11 mouse cellular contexts compared by ENCODE assay signal in genomic region chr7:16466565-16466964, GRCm38 (mm10). TPM values are rescaled to one million over a fixed set of nuclear protein-coding genes. Genes with fewer than 3 reads are reported as not detected.
DNase-seq lines count a peak whose midpoint lies in the region; ATAC-seq and TF ChIP-seq lines count a peak whose summit lies in the region.
"Had no signal": no experiment of that assay in that cellular context is flagged by ENCODE, and none has a peak within 500 bp of the region (broad histone marks: within the 10 kb centered on the region; RNA-seq: fewer than 3 reads in every experiment).

No protein-coding gene starts in this region.

- no peak for ATAC-seq in liver, embryonic 11.5 days (replicated peaks; ENCODE audit: low FRiP score)
- ATAC-seq: forebrain, embryonic 14.5 days had no signal

- TF ChIP-seq POLR2A in liver, adult 2 months (IDR thresholded peaks at IDR 0.05; ENCODE audit: extremely low read depth, insufficient read depth, low read length): no peak
- no peak for TF ChIP-seq POLR2A in brain, embryonic 14.5 days (IDR thresholded peaks at IDR 0.05; ENCODE audit: borderline replicate concordance, extremely low read depth, insufficient read depth, insufficient read length, poor library complexity, severe bottlenecking)

- 69% methylated on average over 4 of the region's 4 CpGs for WGBS in liver, adult 2 months
- 48% methylated on average over 4 of the region's 4 CpGs for WGBS in liver, embryonic 11.5 days

- H3K9me3 ChIP-seq in liver, embryonic 11.5 days (ENCODE audit: control insufficient read depth, low read length): no peaks in the 10 kb centered on the region
- no peaks in the 10 kb centered on the region for H3K9me3 ChIP-seq in ES-E14 (ENCODE audit: control insufficient read depth, insufficient read depth, low read depth, low read length)

- no peaks in the 10 kb centered on the region for H3K36me3 ChIP-seq in liver, adult 2 months (ENCODE audit: control insufficient read depth, insufficient read depth, low read length)
- no peaks in the 10 kb centered on the region for H3K36me3 ChIP-seq in liver, embryonic 11.5 days (ENCODE audit: control insufficient read depth, insufficient read depth, low read length)
- no peaks in the 10 kb centered on the region for H3K36me3 ChIP-seq in ES-E14 (ENCODE audit: control insufficient read depth, insufficient read depth, low read length, poor library complexity, severe bottlenecking)

- H3K27me3 ChIP-seq in liver, adult 2 months (ENCODE audit: control insufficient read depth, insufficient read depth, low read length): no peaks in the 10 kb centered on the region
- H3K27me3 ChIP-seq in liver, embryonic 11.5 days (replicated peaks; ENCODE audit: control insufficient read depth, insufficient read depth, low read length): peaks cover 18% of the 10 kb centered on the region

- no peak overlapping the region for H3K4me2 ChIP-seq in liver, embryonic 11.5 days

- in situ Hi-C loops in ES-E14 (cut with MboI; ENCODE audit: low sequenced_read_pairs in 2 of 2, unreplicated experiment in 2 of 2): no loop called here

- H3K4me3 ChIP-seq in liver, adult 2 months (ENCODE audit: insufficient read depth, low read depth, low read length): no peak overlapping the region
- H3K4me3 ChIP-seq in liver, embryonic 11.5 days (ENCODE audit: low read depth, low read length): no peak overlapping the region
- no peak overlapping the region for H3K4me3 ChIP-seq in ES-E14 (ENCODE audit: insufficient read depth in 1 of 2, low read depth in 1 of 2, low read length in 2 of 2, poor library complexity in 1 of 2, severe bottlenecking in 1 of 2)

- peak; percentile 36; the same call in 1 of the 2 replicates for TF ChIP-seq CTCF in liver, adult 2 months (IDR thresholded peaks at IDR 0.05; ENCODE audit: low read depth, low read length)
- TF ChIP-seq CTCF in brain, embryonic 14.5 days (IDR thresholded peaks at IDR 0.05; ENCODE audit: borderline replicate concordance, extremely low read depth, insufficient read depth, insufficient read length): peak; percentile 19; the same call in 1 of the 2 replicates

- peak; percentile 31 for DNase-seq in liver, adult 2 months (ENCODE audit: extremely low read depth, low read depth, low spot score)
- no peak for DNase-seq in liver, embryonic 11.5 days (ENCODE audit: low spot score)
- DNase-seq in ES-E14 (ENCODE audit: low read depth, low spot score): peak; percentile 73
- peak; percentile 20 for DNase-seq in brain, embryonic 14.5 days (ENCODE audit: low read depth)
- peak; percentile 62 for DNase-seq in mesoderm, embryonic 11.5 days (ENCODE audit: low read depth, low spot score)
- no peak for DNase-seq in adrenal gland, postnatal 10 days
- no peak for DNase-seq in right cerebral cortex, postnatal 14 days
- DNase-seq in cerebellum, postnatal 25 days: no peak
- DNase-seq: cerebellum, adult 18-20 months; kidney, adult 18-20 months had no signal

- no peaks in the 10 kb centered on the region for H3K4me1 ChIP-seq in liver, adult 2 months (ENCODE audit: control insufficient read depth, insufficient read depth, low read length)
- H3K4me1 ChIP-seq in liver, embryonic 11.5 days (replicated peaks; ENCODE audit: control insufficient read depth, insufficient read depth, low read length): no peaks in the 10 kb centered on the region
- peaks cover 0 to 8% of the 10 kb centered on the region in 2 experiments; a peak in 1 of 4 replicates for H3K4me1 ChIP-seq in ES-E14 (ENCODE audit: control insufficient read depth in 2 of 2, insufficient read depth in 2 of 2, low read length in 2 of 2, poor library complexity in 1 of 2)

- H3K27ac ChIP-seq in liver, adult 2 months (replicated peaks; ENCODE audit: insufficient read depth, low read depth, low read length): no peak overlapping the region
- H3K27ac ChIP-seq in liver, embryonic 11.5 days (ENCODE audit: low read depth, low read length): no peak overlapping the region
- no peak overlapping the region for H3K27ac ChIP-seq in ES-E14 (ENCODE audit: insufficient read depth, low read depth, low read length, poor library complexity, severe bottlenecking)

- H3K79me2 ChIP-seq in liver, adult 2 months (ENCODE audit: control insufficient read depth, insufficient read depth, low read length): no peaks in the 10 kb centered on the region

- H3K9ac ChIP-seq in liver, adult 2 months (ENCODE audit: low read depth, low read length): no peak overlapping the region
- no peak overlapping the region for H3K9ac ChIP-seq in liver, embryonic 11.5 days (ENCODE audit: low read depth, low read length)
- no peak overlapping the region for H3K9ac ChIP-seq in ES-E14 (ENCODE audit: insufficient read depth, low read depth, low read length, poor library complexity, severe bottlenecking)

TF ChIP-seq in ES-E14, 5 proteins besides CTCF, POLR2A, EP300 and RAD21:
- TF ChIP-seq CHD2 (IDR thresholded peaks at IDR 0.05; ENCODE audit: low read depth, low read length) (no peak), ZC3H11A (IDR thresholded peaks at IDR 0.05; ENCODE audit: borderline replicate concordance, low read depth, low read length) (0 out of 2 replicates have a peak, but pooled peaks have one; percentile 9), HCFC1 (IDR thresholded peaks at IDR 0.05; ENCODE audit: borderline replicate concordance, insufficient read depth, low read length) (0 out of 2 replicates have a peak, but pooled peaks have one; percentile 29), ZNF384 (IDR thresholded peaks at IDR 0.05; ENCODE audit: low read depth, low read length) (no peak), MAFK (IDR thresholded peaks at IDR 0.05; ENCODE audit: insufficient read depth, low read depth, low read length) (no peak)
TF ChIP-seq in ES-E14: peak in this region for 2.

RNA-seq across cellular contexts. Expression of gene Npas1, which starts 11.0 kb away (rescaled TPM):
- total RNA-seq in liver, adult 2 months (2014; rRNA removed): not detected in 2 replicates
- not detected in 2 replicates for polyA plus RNA-seq in liver, adult 2 months (2012; rRNA removed)
- polyA plus RNA-seq in liver, embryonic 11.5 days (2014; fragmentation: Nextera tagmentation; extraction: Ambion mirVana): 0.18 and 0.22 TPM in 2 replicates
- total RNA-seq in ES-E14 (2012; rRNA removed): 0.22 and 0.48 TPM in 2 replicates
- polyA plus RNA-seq in brain, embryonic 14.5 days (2012; rRNA removed): 4.6 and 5.1 TPM in 2 replicates
- not detected for total RNA-seq in adrenal gland, postnatal 10 days (2021)

RNA-seq across cellular contexts. Expression of gene Tmem160, which starts 14.0 kb away (rescaled TPM):
- 31.7 and 32.0 TPM in 2 replicates for total RNA-seq in liver, adult 2 months (2014; rRNA removed)
- 114 and 128 TPM in 2 replicates for polyA plus RNA-seq in liver, adult 2 months (2012; rRNA removed)
- 54.4 and 54.5 TPM in 2 replicates for polyA plus RNA-seq in liver, embryonic 11.5 days (2014; fragmentation: Nextera tagmentation; extraction: Ambion mirVana)
- 82.7 and 117 TPM in 2 replicates for total RNA-seq in ES-E14 (2012; rRNA removed)
- polyA plus RNA-seq in brain, embryonic 14.5 days (2012; rRNA removed): 52.5 and 69.0 TPM in 2 replicates
- total RNA-seq in adrenal gland, postnatal 10 days (2021): 10 to 100 TPM; 43.9 to 46.8 TPM

Comparison
In these comparisons a context has a peak if more than half of its experiments do, and no peak if none do; other contexts are left out.
1. DNase-seq: peak in liver, adult 2 months (single experiment), ES-E14 (single experiment), brain, embryonic 14.5 days (single experiment) and mesoderm, embryonic 11.5 days (single experiment); none in liver, embryonic 11.5 days (single experiment), adrenal gland, postnatal 10 days (single experiment), right cerebral cortex, postnatal 14 days (single experiment) and cerebellum, postnatal 25 days (0 of 2).